Mouse (Mus musculus) c-Kit-negative CD71-positive TER-119-positive erythroid progenitor cells, embryonic 14.5 days (primary cell): ENCODE data around the gene N4bp2.

Source experiments
- DNase-seq: peaks from one replicate; pipeline ENCODE4 v3.0.0-alpha.2; 2013; ENCODE audit warnings: low read depth, low spot score

The N4bp2 gene

GRCm38 (mm10) chr5:65827102-65827501 is 63.8 kb downstream of the N4bp2 start:
- no peak for DNase-seq

- DNase-seq, result no peak
These were observed 64.9 kb downstream of the N4bp2 start for GRCm38 (mm10) chr5:65828261-65828660.

GRCm38 (mm10) chr5:65829059-65829458 is 65.7 kb downstream of the N4bp2 start:
- DNase-seq, result no peak

- no peak for DNase-seq
These were observed 68.7 kb downstream of the N4bp2 start for GRCm38 (mm10) chr5:65831917-65832618.

GRCm38 (mm10) chr5:65833092-65833491 is 69.8 kb downstream of the N4bp2 start:
- no peak for DNase-seq

- no peak for DNase-seq
These were observed 70.6 kb downstream of the N4bp2 start for GRCm38 (mm10) chr5:65833766-65834498.

- no peak for DNase-seq
These were observed 74.7 kb downstream of the N4bp2 start for GRCm38 (mm10) chr5:65838053-65838452.

- no peak for DNase-seq
These were observed 79.6 kb downstream of the N4bp2 start for GRCm38 (mm10) chr5:65842947-65843346.

- DNase-seq, result no peak
These were observed 83.2 kb downstream of the N4bp2 start for GRCm38 (mm10) chr5:65846534-65846933.

- no peak for DNase-seq
These were observed 83.6 kb downstream of the N4bp2 start for GRCm38 (mm10) chr5:65846958-65847357.

- DNase-seq, result no peak
These were observed 84.3 kb downstream of the N4bp2 start for GRCm38 (mm10) chr5:65847656-65848055.

GRCm38 (mm10) chr5:65850765-65851164 is 87.4 kb downstream of the N4bp2 start:
- no peak for DNase-seq

- no peak for DNase-seq
These were observed 91.5 kb downstream of the N4bp2 start for GRCm38 (mm10) chr5:65854786-65855191.

- no peak for DNase-seq
These were observed 92.2 kb downstream of the N4bp2 start for GRCm38 (mm10) chr5:65855571-65855970.

- no peak for DNase-seq
These were observed 93.5 kb downstream of the N4bp2 start for GRCm38 (mm10) chr5:65856591-65857411.

GRCm38 (mm10) chr5:65857935-65858334 is 94.6 kb downstream of the N4bp2 start:
- DNase-seq, result no peak

- DNase-seq, result no peak
These were observed 95.0 kb downstream of the N4bp2 start for GRCm38 (mm10) chr5:65858355-65858754.

- no peak for DNase-seq
These were observed 95.6 kb downstream of the N4bp2 start for GRCm38 (mm10) chr5:65858898-65859297.

- no peak for DNase-seq
These were observed 96.1 kb downstream of the N4bp2 start for GRCm38 (mm10) chr5:65859396-65859795.

- DNase-seq, result no peak
These were observed 97.1 kb downstream of the N4bp2 start for GRCm38 (mm10) chr5:65860281-65861000.

- no peak for DNase-seq
These were observed 98.0 kb downstream of the N4bp2 start, which contains the start of gene Rhoh for GRCm38 (mm10) chr5:65861154-65861944. TSS of gene Rhoh (plus strand) at chr5:65861213.
